Mouse (Mus musculus): ENCODE data around the gene March10.

GRCm38 (mm10) chr11:105367163-105367562 lies 89.4 kb downstream of the March10 start:
- TF ChIP-seq CTCF (IDR thresholded peaks at IDR 0.05; ENCODE audit: low read depth) (no peak), EP300 (IDR thresholded peaks at IDR 0.05; ENCODE audit: low read depth) (peak; percentile 48; the same call in 1 of the 2 replicates)

Measured in liver, embryonic 14.5 days (tissue).